Mouse (Mus musculus): Measurements from ENCODE around the gene Hdgf. TPM values are rescaled to one million over a fixed set of nuclear protein-coding genes. Genes with fewer than 3 reads are reported as not detected.

Gene Hdgf
- polyA plus RNA-seq, 1 experiment, result 82.6 TPM

DNA sequence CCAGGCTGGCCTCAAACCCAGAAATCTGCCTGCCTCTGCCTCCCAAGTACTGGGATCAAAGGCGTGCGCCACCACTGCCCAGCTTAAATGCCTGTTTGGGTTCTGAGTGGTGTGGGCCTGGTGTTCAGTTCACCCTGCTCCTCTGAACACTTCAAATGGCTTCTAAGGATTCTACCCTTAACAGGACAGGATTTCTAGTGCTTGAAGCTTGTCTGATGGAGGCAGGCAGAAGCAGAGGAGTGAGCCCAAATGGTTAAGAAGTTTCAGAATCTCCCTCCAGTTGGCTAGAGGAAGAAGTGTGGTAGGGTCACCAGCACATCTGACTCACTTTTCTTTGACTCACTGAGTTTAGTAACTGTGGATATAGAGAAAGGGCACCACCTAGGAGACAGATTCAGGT lies 3.3 kb downstream of the Hdgf start:
- no peak overlapping the region for H3K4me3 ChIP-seq (replicated peaks; ENCODE audit: extremely low read depth, low read depth, low read length)
- 91% methylated on average over 2 of the region's 2 CpGs for WGBS
- DNase-seq, result no peak
- TF ChIP-seq CTCF (IDR thresholded peaks at IDR 0.05; ENCODE audit: insufficient read depth, low read length), result no peak
- no peak for TF ChIP-seq POLR2A (IDR thresholded peaks at IDR 0.05; ENCODE audit: borderline replicate concordance, extremely low read depth, low read depth, low read length)
- peaks cover 17% of the 10 kb centered on the region for H3K4me1 ChIP-seq (ENCODE audit: control insufficient read depth, insufficient read depth, low read length)

DNA sequence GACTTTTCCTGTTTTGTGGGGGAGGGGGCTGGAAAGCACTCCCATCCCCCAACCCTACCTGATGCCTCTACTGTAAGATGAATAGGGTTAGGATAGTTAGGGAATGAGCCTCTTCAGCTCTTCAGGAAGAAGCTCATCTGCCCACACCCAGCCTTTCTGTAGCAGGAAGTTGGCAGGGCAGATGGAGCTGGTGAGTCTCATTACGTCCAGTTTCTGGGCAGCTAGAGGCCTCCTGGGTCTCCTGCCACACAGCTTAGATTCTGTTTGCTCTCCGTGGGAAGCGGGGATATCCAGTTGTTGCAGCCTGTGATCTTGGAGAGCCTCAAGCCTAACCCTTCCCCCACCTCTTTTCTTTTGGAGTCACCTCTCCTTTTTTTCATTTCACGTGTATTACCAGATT lies 3.8 kb downstream of the Hdgf start:
- Histone ChIP-seq H3K4me1 (ENCODE audit: control insufficient read depth, insufficient read depth, low read length) (peaks cover 17% of the 10 kb centered on the region), H3K4me3 (replicated peaks; ENCODE audit: extremely low read depth, low read depth, low read length) (no peak overlapping the region)
- no peak for TF ChIP-seq POLR2A (IDR thresholded peaks at IDR 0.05; ENCODE audit: borderline replicate concordance, extremely low read depth, low read depth, low read length)
- TF ChIP-seq CTCF (IDR thresholded peaks at IDR 0.05; ENCODE audit: insufficient read depth, low read length), result no peak
- no peak for DNase-seq
- WGBS, result 10% methylated on average over 4 of the region's 4 CpGs

DNA sequence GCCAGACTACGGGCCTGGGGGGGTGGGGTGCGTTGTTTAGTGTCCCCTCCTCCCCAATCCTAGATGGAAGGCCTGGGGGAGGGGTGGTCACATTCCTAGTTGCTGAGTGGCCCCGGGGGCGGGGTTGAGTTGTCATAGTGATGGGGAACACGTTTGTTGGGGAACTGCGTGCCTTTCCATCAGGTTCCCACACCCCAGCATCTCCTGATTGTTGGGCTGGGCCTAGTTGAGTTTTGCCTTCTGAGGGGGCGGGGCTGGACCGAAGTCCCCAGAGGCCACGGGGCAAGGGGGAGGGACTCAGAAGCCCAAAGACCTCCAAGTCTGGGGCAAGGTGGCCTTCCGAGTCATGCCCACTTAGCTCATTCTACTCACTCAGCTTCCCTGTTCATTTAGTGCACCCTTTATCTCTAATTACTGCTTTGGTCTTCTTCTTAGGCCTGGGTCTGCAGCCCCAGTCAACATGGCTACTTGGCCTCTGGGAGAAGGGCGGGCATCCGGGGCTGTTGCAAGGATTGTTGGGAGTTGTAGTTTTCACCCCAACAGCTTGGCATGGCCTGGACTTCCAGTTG lies 4.5 kb downstream of the Hdgf start:
- WGBS, result 11% methylated on average over 12 of the region's 12 CpGs
- peak overlapping the region; percentile 81 for H3K4me3 ChIP-seq (replicated peaks; ENCODE audit: extremely low read depth, low read depth, low read length)
- no peak for TF ChIP-seq CTCF (IDR thresholded peaks at IDR 0.05; ENCODE audit: insufficient read depth, low read length)
- TF ChIP-seq POLR2A (IDR thresholded peaks at IDR 0.05; ENCODE audit: borderline replicate concordance, extremely low read depth, low read depth, low read length), result peak; percentile 44; the same call in 1 of the 2 replicates
- peaks cover 17% of the 10 kb centered on the region for H3K4me1 ChIP-seq (ENCODE audit: control insufficient read depth, insufficient read depth, low read length)
- DNase-seq, result peak; percentile 87

DNA sequence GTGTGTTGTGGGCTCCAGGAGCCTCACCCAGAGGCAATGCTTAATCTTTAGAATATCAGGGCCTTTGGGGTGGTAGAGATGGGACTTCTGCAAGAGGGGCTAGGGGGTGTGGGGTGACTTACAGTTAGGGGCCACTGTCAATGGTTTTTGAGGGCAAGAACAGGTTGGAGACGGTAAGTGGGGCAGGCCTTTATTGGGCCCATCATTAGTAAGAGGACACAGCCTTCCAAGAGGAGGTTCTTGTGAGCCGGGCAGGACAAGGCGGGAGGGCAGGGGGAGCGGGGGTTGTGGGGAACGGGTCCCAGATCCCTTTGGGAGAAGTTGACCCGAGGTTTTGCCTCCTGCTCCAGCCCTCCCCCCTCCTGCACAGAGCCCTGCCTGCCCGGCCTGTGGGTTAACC lies 7.4 kb downstream of the Hdgf start:
- TF ChIP-seq POLR2A (IDR thresholded peaks at IDR 0.05; ENCODE audit: borderline replicate concordance, extremely low read depth, low read depth, low read length), result no peak
- Histone ChIP-seq H3K4me1 (ENCODE audit: control insufficient read depth, insufficient read depth, low read length) (peaks cover 8% of the 10 kb centered on the region), H3K4me3 (replicated peaks; ENCODE audit: extremely low read depth, low read depth, low read length) (no peak overlapping the region)
- no peak for DNase-seq
- WGBS, result 75% methylated on average over 7 of the region's 7 CpGs

DNA sequence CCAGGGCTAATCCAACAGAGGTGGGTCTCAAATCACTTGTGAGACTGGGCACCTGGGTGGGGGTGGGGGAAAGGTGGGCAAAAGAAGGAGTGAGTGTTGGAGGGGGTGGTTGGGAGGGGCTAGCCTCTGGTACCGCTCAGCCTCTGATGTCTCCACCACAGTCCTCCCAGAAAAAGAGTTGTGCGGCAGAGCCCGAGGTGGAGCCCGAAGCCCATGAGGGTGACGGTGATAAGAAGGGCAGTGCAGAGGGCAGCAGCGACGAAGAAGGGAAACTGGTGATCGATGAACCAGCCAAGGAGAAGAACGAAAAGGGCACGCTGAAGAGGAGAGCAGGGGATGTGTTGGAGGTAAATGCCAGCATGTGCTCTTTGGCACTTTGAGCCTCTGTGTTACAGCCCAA lies 7.8 kb downstream of the Hdgf start:
- no peak for TF ChIP-seq CTCF (IDR thresholded peaks at IDR 0.05; ENCODE audit: insufficient read depth, low read length)
- no peak for TF ChIP-seq POLR2A (IDR thresholded peaks at IDR 0.05; ENCODE audit: borderline replicate concordance, extremely low read depth, low read depth, low read length)
- peaks cover 7% of the 10 kb centered on the region for H3K4me1 ChIP-seq (ENCODE audit: control insufficient read depth, insufficient read depth, low read length)
- no peak overlapping the region for H3K4me3 ChIP-seq (replicated peaks; ENCODE audit: extremely low read depth, low read depth, low read length)
- no peak for DNase-seq
- 95% methylated on average over 10 of the region's 10 CpGs for WGBS

DNA sequence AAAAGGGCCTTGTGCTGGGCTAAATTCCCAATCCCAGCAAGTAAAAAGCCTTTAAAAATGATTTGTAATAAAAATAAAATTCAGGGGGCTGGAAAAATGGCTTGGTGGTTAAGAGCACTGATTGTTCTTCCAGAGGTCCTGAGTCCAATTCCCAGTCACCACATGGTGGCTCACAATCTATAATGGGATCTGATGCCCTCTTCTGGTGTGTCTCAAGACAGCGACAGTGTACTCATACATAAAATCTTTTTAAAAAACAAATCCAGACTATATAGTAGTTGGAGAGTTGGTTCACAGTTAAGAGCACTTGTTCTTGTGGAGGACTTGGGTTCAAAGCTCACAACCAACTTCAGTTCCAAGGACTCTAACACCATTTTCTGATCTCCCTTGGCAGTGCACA lies 10.9 kb downstream of the Hdgf start:
- 74% methylated on average over 1 of the region's 1 CpGs for WGBS
- H3K4me1 ChIP-seq (ENCODE audit: control insufficient read depth, insufficient read depth, low read length), result peaks cover 3% of the 10 kb centered on the region; the same call in 1 of the 2 replicates
- no peak for DNase-seq
- no peak overlapping the region for H3K4me3 ChIP-seq (replicated peaks; ENCODE audit: extremely low read depth, low read depth, low read length)
- no peak for TF ChIP-seq POLR2A (IDR thresholded peaks at IDR 0.05; ENCODE audit: borderline replicate concordance, extremely low read depth, low read depth, low read length)
- no peak for TF ChIP-seq CTCF (IDR thresholded peaks at IDR 0.05; ENCODE audit: insufficient read depth, low read length)

DNA sequence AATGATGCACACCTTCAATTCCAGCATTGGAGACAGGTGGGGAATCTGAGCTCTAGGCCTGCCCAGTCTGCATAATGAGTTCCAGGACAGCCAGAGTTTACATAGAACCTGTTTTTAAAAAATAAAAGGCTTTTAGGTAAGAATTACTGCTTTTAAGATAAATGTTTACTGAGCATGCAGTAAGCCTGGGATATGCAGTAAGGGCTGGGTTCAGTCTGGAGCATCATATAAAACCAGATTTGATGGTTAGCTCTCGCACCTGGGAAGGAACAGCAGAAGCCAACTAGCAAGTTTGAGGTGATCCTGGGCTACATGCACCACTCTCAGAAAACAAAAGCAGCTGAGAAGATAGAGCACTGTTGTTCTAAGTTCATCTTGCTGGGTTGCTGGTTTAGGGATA lies 12.4 kb downstream of the Hdgf start:
- TF ChIP-seq POLR2A (IDR thresholded peaks at IDR 0.05; ENCODE audit: borderline replicate concordance, extremely low read depth, low read depth, low read length) (no peak), CTCF (IDR thresholded peaks at IDR 0.05; ENCODE audit: insufficient read depth, low read length) (no peak)
- 98% methylated on average over 1 of the region's 1 CpGs for WGBS
- no peak for DNase-seq
- Histone ChIP-seq H3K4me3 (replicated peaks; ENCODE audit: extremely low read depth, low read depth, low read length) (no peak overlapping the region), H3K4me1 (ENCODE audit: control insufficient read depth, insufficient read depth, low read length) (peaks cover 3% of the 10 kb centered on the region; the same call in 1 of the 2 replicates)

DNA sequence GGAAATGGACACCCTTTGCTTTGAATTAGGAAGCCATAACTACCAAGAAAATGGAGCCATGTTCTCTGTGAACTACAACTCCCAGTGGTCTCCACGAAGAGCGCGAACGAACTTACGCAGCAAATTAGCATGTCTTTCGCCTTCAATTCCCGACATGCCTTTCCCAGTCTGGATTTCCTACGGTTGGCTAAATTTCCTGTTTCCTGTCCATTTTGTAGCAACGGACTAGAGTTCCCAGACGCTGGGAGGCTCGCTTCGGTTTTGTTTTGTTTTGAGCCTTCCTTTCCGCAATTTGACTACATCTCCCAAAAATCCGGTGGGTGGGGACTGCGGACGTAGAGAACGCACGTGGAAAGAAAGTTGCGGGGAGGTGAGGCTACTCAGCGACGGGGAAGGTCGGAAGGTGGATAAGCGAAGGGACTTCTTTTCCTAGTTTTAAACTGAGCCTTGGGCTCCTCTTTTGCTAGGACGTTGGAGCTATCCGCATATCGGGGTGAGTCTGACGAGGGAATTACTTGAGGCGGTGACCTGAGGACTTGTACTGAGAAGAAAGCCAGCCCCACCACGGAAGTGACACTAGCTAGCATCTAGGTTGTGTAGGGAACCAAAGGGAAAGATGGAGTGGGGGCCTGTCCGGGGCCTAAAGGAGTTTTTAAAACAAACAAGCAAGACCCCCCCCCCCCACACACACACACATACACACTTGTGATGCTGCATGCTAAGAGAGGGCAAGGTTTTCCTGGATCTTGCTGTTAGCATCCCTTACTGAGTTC lies 13.4 kb downstream of the Hdgf start, which contains the start of gene Mrpl24:
TSS of gene Mrpl24 (plus strand) at position 171 of the 773 bp plus-strand sequence.
- WGBS, result under 1% methylated on average over 30 of the region's 30 CpGs
- H3K4me1 ChIP-seq (ENCODE audit: control insufficient read depth, insufficient read depth, low read length), result peaks cover 3% of the 10 kb centered on the region; the same call in 1 of the 2 replicates
- DNase-seq, result peak; percentile 66

DNA sequence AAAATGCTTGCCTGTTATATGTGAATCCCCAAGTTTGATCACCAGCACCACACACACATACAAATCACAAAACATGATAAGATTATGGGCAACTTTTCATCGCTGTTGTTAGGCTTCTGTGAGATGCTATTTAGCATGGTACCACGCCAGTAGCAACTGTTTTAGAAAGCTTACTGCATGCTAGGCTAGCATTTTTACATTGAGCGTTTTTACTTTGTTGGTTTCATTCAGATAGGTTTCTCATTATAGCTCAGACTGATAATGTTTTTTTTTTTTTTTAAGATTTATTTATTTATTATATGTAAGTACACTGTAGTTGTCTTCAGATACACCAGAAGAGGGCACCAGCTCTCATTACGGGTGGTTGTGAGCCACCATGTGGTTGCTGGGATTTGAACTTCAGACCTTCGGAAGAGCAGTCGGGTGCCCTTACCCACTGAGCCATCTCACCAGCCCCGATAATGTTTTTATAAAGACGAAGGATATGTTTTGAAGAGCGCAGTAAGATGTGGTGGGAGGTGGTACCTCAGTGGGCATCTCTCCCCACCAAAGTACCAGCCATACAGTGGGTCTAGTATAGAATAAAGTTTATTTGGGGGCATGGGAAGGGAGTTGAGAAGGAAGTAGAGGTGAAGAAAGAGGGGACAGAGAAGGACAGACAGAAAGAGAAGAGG lies 14.3 kb downstream of the Hdgf start:
- WGBS, result 51% methylated on average over 9 of the region's 9 CpGs
- no peak for DNase-seq
- Histone ChIP-seq H3K4me3 (replicated peaks; ENCODE audit: extremely low read depth, low read depth, low read length) (no peak overlapping the region), H3K4me1 (ENCODE audit: control insufficient read depth, insufficient read depth, low read length) (peaks cover 3% of the 10 kb centered on the region; the same call in 1 of the 2 replicates)
- TF ChIP-seq POLR2A (IDR thresholded peaks at IDR 0.05; ENCODE audit: borderline replicate concordance, extremely low read depth, low read depth, low read length) (no peak), CTCF (IDR thresholded peaks at IDR 0.05; ENCODE audit: insufficient read depth, low read length) (no peak)

More for the DNA sequence above, 13.4 kb downstream of the Hdgf start, which contains the start of gene Mrpl24:
- H3K4me3 ChIP-seq (replicated peaks; ENCODE audit: extremely low read depth, low read depth, low read length), result peak within 1 kb of the TSS; percentile 85
- no peak for TF ChIP-seq CTCF (IDR thresholded peaks at IDR 0.05; ENCODE audit: insufficient read depth, low read length)
- TF ChIP-seq POLR2A (IDR thresholded peaks at IDR 0.05; ENCODE audit: borderline replicate concordance, extremely low read depth, low read depth, low read length), result peak; percentile 24; the same call in 1 of the 2 replicates
